Mouse (Mus musculus) megakaryocyte, embryonic 14.5 days (primary cell): ENCODE data around the gene Gcnt4.

Source experiments
- FLI1 ChIP-seq: IDR thresholded peaks from 2 replicates; pipeline ENCODE4 v1.6.1; 2012; ENCODE audit warnings: low read length, inconsistent platforms, mixed read lengths
- GATA1 ChIP-seq: IDR thresholded peaks from 3 replicates; pipeline ENCODE4 v1.6.1; 2012; ENCODE audit warnings: mixed read lengths, low read length, inconsistent platforms, borderline replicate concordance

GRCm38 (mm10) chr13:96945748-96946147 is 21.3 kb downstream of the Gcnt4 start:
- TF ChIP-seq GATA1 = no peak
- TF ChIP-seq FLI1 = no peak
